In genomic region chr7:143556964-143557610, GRCm38 (mm10) we compare ENCODE assay signal across 9 mouse cellular contexts. TPM values are rescaled to one million over a fixed set of nuclear protein-coding genes. Genes with fewer than 3 reads are reported as not detected.
DNase-seq lines count a peak whose midpoint lies in the region; ATAC-seq and TF ChIP-seq lines count a peak whose summit lies in the region.
"Had no signal": no experiment of that assay in that cellular context is flagged by ENCODE, and none has a peak within 500 bp of the region (broad histone marks: within the 10 kb centered on the region; RNA-seq: fewer than 3 reads in every experiment).

No protein-coding gene starts in this region.

- no peaks in the 10 kb centered on the region for H3K4me1 ChIP-seq in heart, embryonic 10.5 days
- H3K4me1 ChIP-seq in liver, embryonic 14.5 days (replicated peaks; ENCODE audit: control insufficient read depth in 2 of 2, insufficient read depth in 2 of 2, low read length in 1 of 2): no peaks in the 10 kb centered on the region
- H3K4me1 ChIP-seq: lung, embryonic 15.5 days had no signal

- DNase-seq in heart, adult 11 months: peak; percentile 94
- no peak for DNase-seq in heart, embryonic 10.5 days (ENCODE audit: low spot score)
- DNase-seq in 416B (ENCODE audit: low read depth): peak; percentile 78
- peak; percentile 63 for DNase-seq in brain, adult 2 months (ENCODE audit: low read depth, low spot score)
- peak; percentile 58 to 60 for DNase-seq in heart, postnatal 10 days
- no peak for DNase-seq in liver, embryonic 14.5 days (ENCODE audit: low read depth in 3 of 3, low spot score in 3 of 3)
- peak; percentile 21 to 31 for DNase-seq in right cerebral cortex, adult 2 months (ENCODE audit: low spot score in 2 of 2)
- DNase-seq in thymus, postnatal 4 days: no peak

- TF ChIP-seq CTCF in liver, embryonic 14.5 days (IDR thresholded peaks at IDR 0.05; ENCODE audit: low read depth): no peak

- TF ChIP-seq EP300 in liver, embryonic 14.5 days (IDR thresholded peaks at IDR 0.05; ENCODE audit: low read depth): peak; percentile 68

- no peaks in the 10 kb centered on the region for H3K27me3 ChIP-seq in heart, embryonic 10.5 days (ENCODE audit: insufficient read depth, poor library complexity, severe bottlenecking)
- no peaks in the 10 kb centered on the region for H3K27me3 ChIP-seq in liver, embryonic 14.5 days (ENCODE audit: control insufficient read depth, insufficient read depth, low read length)
- H3K27me3 ChIP-seq: lung, embryonic 15.5 days had no signal

- peaks cover 80% of the 10 kb centered on the region for H3K36me3 ChIP-seq in heart, embryonic 10.5 days
- peaks cover 74% of the 10 kb centered on the region for H3K36me3 ChIP-seq in liver, embryonic 14.5 days (replicated peaks; ENCODE audit: control insufficient read depth, insufficient read depth, low read depth)

- no peak overlapping the region for H3K9ac ChIP-seq in liver, embryonic 14.5 days (replicated peaks)
- H3K9ac ChIP-seq: lung, embryonic 15.5 days had no signal

- no peaks in the 10 kb centered on the region for H3K9me3 ChIP-seq in heart, embryonic 10.5 days
- H3K9me3 ChIP-seq in liver, embryonic 14.5 days (ENCODE audit: control insufficient read depth, low read length): no peaks in the 10 kb centered on the region
- H3K9me3 ChIP-seq: lung, embryonic 15.5 days had no signal

- no peak overlapping the region for H3K4me3 ChIP-seq in heart, embryonic 10.5 days
- H3K4me3 ChIP-seq in liver, embryonic 14.5 days (ENCODE audit: insufficient read depth in 1 of 2, low read depth in 2 of 2, low read length in 2 of 2): no peak overlapping the region
- H3K4me3 ChIP-seq: lung, embryonic 15.5 days had no signal

- ATAC-seq in liver, embryonic 14.5 days (ENCODE audit: insufficient read depth): peak; percentile 70

- H3K27ac ChIP-seq in heart, embryonic 10.5 days: no peak overlapping the region
- no peak overlapping the region for H3K27ac ChIP-seq in liver, embryonic 14.5 days
- H3K27ac ChIP-seq: lung, embryonic 15.5 days had no signal

- H3K4me2 ChIP-seq in liver, embryonic 14.5 days (ENCODE audit: low read depth): no peak overlapping the region
- H3K4me2 ChIP-seq: lung, embryonic 15.5 days had no signal

- intact Hi-C loops in heart, postnatal 10 days (cut with DNase I): no loop called here

- WGBS in heart, embryonic 10.5 days: 90% methylated on average over 8 of the region's 8 CpGs
- 66% methylated on average over 8 of the region's 8 CpGs for WGBS in liver, embryonic 14.5 days (ENCODE audit: insufficient replicate concordance)

RNA-seq across cellular contexts. Expression of gene Nap1l4, which starts 8.2 kb away (rescaled TPM):
- polyA plus RNA-seq in heart, embryonic 10.5 days (2016; fragmentation: Nextera tagmentation; extraction: Ambion mirVana): 291 and 318 TPM in 2 replicates
- 100 to 1,000 TPM; 192 to 197 TPM for total RNA-seq in heart, postnatal 10 days (2021)
- 41.3 and 54.3 TPM in 2 replicates for polyA plus RNA-seq in liver, embryonic 14.5 days (2012; rRNA removed)
- polyA plus RNA-seq in liver, embryonic 14.5 days (2014; fragmentation: Nextera tagmentation; extraction: Ambion mirVana): 33.7 and 39.4 TPM in 2 replicates

RNA-seq across cellular contexts. Expression of gene Cars, which starts 42.8 kb away (rescaled TPM):
- 41.7 and 58.0 TPM in 2 replicates for polyA plus RNA-seq in heart, embryonic 10.5 days (2016; fragmentation: Nextera tagmentation; extraction: Ambion mirVana)
- 10 to 100 TPM; 20.3 to 26.8 TPM for total RNA-seq in heart, postnatal 10 days (2021)
- polyA plus RNA-seq in liver, embryonic 14.5 days (2012; rRNA removed): 18.1 and 35.7 TPM in 2 replicates
- polyA plus RNA-seq in liver, embryonic 14.5 days (2014; fragmentation: Nextera tagmentation; extraction: Ambion mirVana): 41.4 and 42.7 TPM in 2 replicates

RNA-seq across cellular contexts. Expression of gene Phlda2, which starts 54.1 kb away (rescaled TPM):
- 2.9 and 9.8 TPM in 2 replicates for polyA plus RNA-seq in heart, embryonic 10.5 days (2016; fragmentation: Nextera tagmentation; extraction: Ambion mirVana)
- total RNA-seq in heart, postnatal 10 days (2021): not detected
- 18.2 and 31.2 TPM in 2 replicates for polyA plus RNA-seq in liver, embryonic 14.5 days (2012; rRNA removed)
- 19.3 and 23.2 TPM in 2 replicates for polyA plus RNA-seq in liver, embryonic 14.5 days (2014; fragmentation: Nextera tagmentation; extraction: Ambion mirVana)

Comparison
In these comparisons a context has a peak if more than half of its experiments do, and no peak if none do; other contexts are left out.
1. DNase-seq: peak in heart, adult 11 months (single experiment), 416B (single experiment), brain, adult 2 months (single experiment), heart, postnatal 10 days (2 of 2) and right cerebral cortex, adult 2 months (2 of 2); none in heart, embryonic 10.5 days (single experiment), liver, embryonic 14.5 days (0 of 3) and thymus, postnatal 4 days (single experiment).